Mouse (Mus musculus) embryonic fibroblast, embryonic 13.5 days (primary cell): ENCODE results near the gene Fcgbp.

Source experiments
- CTCF ChIP-seq: IDR thresholded peaks from 2 replicates; pipeline ENCODE4 v1.5.1; 2011; ENCODE audit warnings: mild to moderate bottlenecking, control low read depth, low read length, moderate library complexity, borderline replicate concordance; ENCODE audit not compliant: insufficient read depth
- POLR2A ChIP-seq: IDR thresholded peaks from 2 replicates; pipeline ENCODE4 v1.6.1; 2011; ENCODE audit warnings: low read depth, mild to moderate bottlenecking, control low read depth, low read length, moderate library complexity

DNA sequence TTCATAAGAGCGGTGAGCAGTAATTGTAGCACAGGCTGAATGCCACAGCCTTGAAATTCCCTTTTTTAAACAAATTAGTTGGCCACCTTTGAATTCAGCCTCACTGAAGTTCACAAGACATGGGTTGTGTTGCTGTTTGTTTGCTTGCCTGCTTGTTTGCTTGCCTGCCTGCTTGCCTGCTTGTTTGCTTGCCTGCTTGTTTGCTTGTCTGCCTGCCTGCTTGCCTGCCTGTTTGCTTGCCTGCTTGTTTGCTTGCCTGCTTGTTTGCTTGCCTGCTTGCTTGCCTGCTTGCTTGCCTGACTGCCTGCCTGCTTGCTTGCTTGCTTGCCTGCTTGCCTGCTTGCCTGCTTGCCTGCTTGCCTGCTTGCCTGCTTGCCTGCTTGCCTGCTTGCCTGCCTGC, 11.1 kb upstream of the Fcgbp start:
- TF ChIP-seq POLR2A (no peak), CTCF (no peak)
